Mouse (Mus musculus) heart, postnatal 0 days (tissue): ENCODE results near the gene Gjb5. TPM values are rescaled to one million over a fixed set of nuclear protein-coding genes. Genes with fewer than 3 reads are reported as not detected.

ENCODE experiments used
- ATAC-seq: fragments of 200-750 bp; cut with Nextera tagmentation; 2 replicates; pipeline ENCODE4 v1.8.0; 2017; ENCODE audit warnings: low read depth, moderate number of reproducible peaks, moderate library complexity; ENCODE audit not compliant: insufficient read depth
- DNase-seq: peaks from one replicate; pipeline ENCODE4 v3.0.0-alpha.2; 2016; ENCODE audit warnings: low spot score
- H3K27ac ChIP-seq: fragments of 300-500 bp; sonication (generic); 2 replicates; pipeline ENCODE4 v1.5.1; 2014; ENCODE audit warnings: low read depth, mild to moderate bottlenecking
- H3K27me3 ChIP-seq: fragments of 300-500 bp; sonication (generic); 2 replicates; pipeline ENCODE4 v1.6.1; 2014; ENCODE audit warnings: low read length, mixed read lengths; ENCODE audit not compliant: control insufficient read depth, insufficient read depth
- H3K36me3 ChIP-seq: fragments of 300-500 bp; sonication (generic); replicated peaks from 2 replicates; pipeline ENCODE4 v1.6.1; 2014; ENCODE audit warnings: low read length, mixed read lengths; ENCODE audit not compliant: control insufficient read depth, insufficient read depth
- H3K4me1 ChIP-seq: fragments of 300-500 bp; sonication (generic); 2 replicates; pipeline ENCODE4 v1.6.1; 2014; ENCODE audit warnings: antibody characterized with exemption; ENCODE audit not compliant: control insufficient read depth, insufficient read depth
- H3K4me2 ChIP-seq: fragments of 300-500 bp; sonication (generic); 2 replicates; pipeline ENCODE4 v1.6.1; 2014; ENCODE audit warnings: low read depth, mild to moderate bottlenecking, low read length, moderate library complexity
- H3K4me3 ChIP-seq: fragments of 300-500 bp; sonication (generic); 2 replicates; pipeline ENCODE4 v1.5.1; 2014; ENCODE audit warnings: low read depth, low read length
- H3K9ac ChIP-seq: fragments of 300-500 bp; sonication (generic); replicated peaks from 2 replicates; pipeline ENCODE4 v1.6.1; 2014; ENCODE audit warnings: low read depth, low read length, mixed read lengths
- H3K9me3 ChIP-seq: fragments of 300-500 bp; sonication (generic); replicated peaks from 2 replicates; pipeline ENCODE4 v1.6.1; 2016; ENCODE audit warnings: low read length; ENCODE audit not compliant: control insufficient read depth
- CTCF ChIP-seq: IDR thresholded peaks from 2 replicates; pipeline ENCODE4 v1.5.1; 2016; ENCODE audit warnings: antibody characterized with exemption, control low read depth, low read depth
- EP300 ChIP-seq: IDR thresholded peaks from 2 replicates; pipeline ENCODE4 v1.6.1; 2016; ENCODE audit warnings: antibody characterized with exemption, low read depth
- WGBS: fragments of 180-500 bp; shearing (Covaris S2); extraction: QIAGEN DNeasy Blood & Tissue Kit; methylation state at CpG from one replicate; pipeline ENCODE4 v1.1.7; 2014; 5-methylcytosine and 5-hydroxymethylcytosine counted together
- polyA plus RNA-seq: library from polyadenylated mRNA; unstranded; fragments of >200 nt; fragmentation: Nextera tagmentation; extraction: Ambion mirVana; gene quantifications from 2 replicates; pipeline ENCODE4 v1.2.1, GENCODE M21; 2015
- total RNA-seq: library from RNA; depleted of rRNA; stranded (reverse); fragments of >200 nt; gene quantifications from 2 replicates; pipeline ENCODE4 v1.2.3, GENCODE M21; 2014; ENCODE audit warnings: low replicate concordance

Gjb5 gene
- total and polyA plus RNA-seq, 2 experiments from 2014 or later = 0.51 to 2.7 TPM

DNA sequence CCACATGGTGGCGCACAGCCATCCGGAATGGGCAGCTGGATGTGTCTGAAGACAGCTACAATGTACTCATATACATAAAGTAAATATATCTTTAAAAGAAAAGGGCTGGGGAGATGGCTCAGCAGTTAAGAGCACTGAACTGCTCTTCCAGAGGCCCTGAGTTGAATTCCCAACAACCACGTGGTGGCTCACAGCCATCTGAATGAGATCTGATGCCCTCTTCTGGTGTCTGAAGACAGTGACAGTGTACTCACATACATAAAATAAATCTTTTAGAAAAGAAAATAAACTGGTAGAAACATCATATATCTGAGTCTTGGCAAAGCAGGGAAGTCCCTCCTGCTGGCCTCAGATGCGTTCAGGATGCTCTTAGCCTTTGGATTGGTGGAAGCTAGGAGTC is 40.8 kb downstream of the Gjb5 start:
- H3K27ac ChIP-seq = no peak overlapping the region
- WGBS = 55% methylated on average over 4 of the region's 4 CpGs
- H3K9ac ChIP-seq = no peak overlapping the region
- no peak overlapping the region for H3K4me2 ChIP-seq
- no peaks in the 10 kb centered on the region for H3K4me1 ChIP-seq
- no peaks in the 10 kb centered on the region for H3K9me3 ChIP-seq
- no peak overlapping the region for H3K4me3 ChIP-seq
- no peak for DNase-seq
- peaks cover 26% of the 10 kb centered on the region for H3K27me3 ChIP-seq
- ATAC-seq = no peak
- H3K36me3 ChIP-seq = no peaks in the 10 kb centered on the region
- TF ChIP-seq CTCF = peak; percentile 30; the same call in 1 of the 2 replicates
- TF ChIP-seq EP300 = no peak

GRCm38 (mm10) chr4:127315753-127316152 is 42.2 kb downstream of the Gjb5 start:
- Histone ChIP-seq H3K27ac (no peak overlapping the region), H3K9ac (no peak overlapping the region), H3K4me3 (no peak overlapping the region), H3K36me3 (no peaks in the 10 kb centered on the region), H3K4me2 (no peak overlapping the region), H3K4me1 (no peaks in the 10 kb centered on the region), H3K27me3 (peaks cover 32% of the 10 kb centered on the region), H3K9me3 (no peaks in the 10 kb centered on the region)
- DNase-seq (no peak), ATAC-seq (no peak)
- 71% methylated on average over 8 of the region's 8 CpGs for WGBS
- no peak for TF ChIP-seq EP300
- no peak for TF ChIP-seq CTCF

DNA sequence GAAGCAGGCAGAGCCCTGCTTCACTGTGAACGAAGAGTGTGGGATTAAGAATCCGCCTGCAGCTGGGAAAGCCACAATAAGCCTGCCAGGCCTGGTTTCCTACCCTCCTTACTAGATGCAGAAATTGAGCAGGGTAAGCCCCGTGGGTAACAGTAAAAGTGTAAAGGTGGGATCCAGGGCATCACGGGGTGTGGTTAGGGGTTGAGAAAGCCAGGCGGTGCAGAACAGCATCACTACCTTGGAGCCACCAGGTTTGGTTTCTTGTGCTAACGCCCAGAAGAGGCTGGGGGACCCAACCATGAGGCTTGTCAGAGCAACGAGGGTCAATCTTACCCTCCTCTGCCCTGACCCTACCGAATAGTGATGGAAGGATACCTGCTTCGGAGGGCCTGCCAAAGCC is 43.4 kb downstream of the Gjb5 start:
- no peak for DNase-seq
- ATAC-seq = no peak
- H3K27ac ChIP-seq = peak overlapping the region; percentile 40
- H3K4me3 ChIP-seq = no peak overlapping the region
- peak overlapping the region; percentile 63; the same call in 1 of the 2 replicates for H3K9ac ChIP-seq
- TF ChIP-seq CTCF (no peak), EP300 (no peak)
- H3K9me3 ChIP-seq = no peaks in the 10 kb centered on the region
- no peaks in the 10 kb centered on the region for H3K36me3 ChIP-seq
- peaks cover 32% of the 10 kb centered on the region for H3K27me3 ChIP-seq
- H3K4me1 ChIP-seq = no peaks in the 10 kb centered on the region
- H3K4me2 ChIP-seq = peak overlapping the region; percentile 92
- 54% methylated on average over 9 of the region's 9 CpGs for WGBS

GRCm38 (mm10) chr4:127313861-127314260 is 44.1 kb downstream of the Gjb5 start, which contains the start of gene Gja4:
Gene Gja4, minus strand, starts transcription at chr4:127314039.
- Histone ChIP-seq H3K4me1 (no peaks in the 10 kb centered on the region), H3K27me3 (peaks cover 32% of the 10 kb centered on the region), H3K9me3 (no peaks in the 10 kb centered on the region), H3K36me3 (no peaks in the 10 kb centered on the region), H3K9ac (peak within 1 kb of the TSS; percentile 63), H3K4me2 (peak within 1 kb of the TSS; percentile 92), H3K27ac (peak within 1 kb of the TSS; percentile 40), H3K4me3 (peak within 1 kb of the TSS; percentile 62)
- TF ChIP-seq EP300 (no peak), CTCF (peak; percentile 57)
- DNase-seq = peak; percentile 80
- peak; percentile 83 for ATAC-seq
- 0% methylated on average over 25 of the region's 25 CpGs for WGBS

DNA sequence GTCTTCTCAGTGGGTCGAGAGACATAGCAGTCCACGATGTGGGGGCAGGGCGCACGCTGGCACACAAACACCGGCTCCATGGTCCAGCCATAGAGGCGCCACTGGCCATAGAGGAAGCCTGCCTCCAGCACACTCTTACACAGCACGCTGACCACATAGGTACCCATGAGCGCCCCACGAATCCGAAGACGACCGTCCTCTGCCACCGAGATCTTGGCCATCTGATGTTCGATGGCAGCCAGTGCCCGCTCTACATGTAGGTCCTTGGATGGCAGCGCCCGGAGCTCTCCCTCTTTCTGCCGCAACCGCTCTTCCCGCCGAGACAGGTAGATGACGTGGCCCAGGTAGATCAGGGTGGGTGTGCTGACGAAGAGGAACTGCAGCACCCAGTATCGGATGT is 45.6 kb downstream of the Gjb5 start:
- no peaks in the 10 kb centered on the region for H3K4me1 ChIP-seq
- peaks cover 32% of the 10 kb centered on the region for H3K27me3 ChIP-seq
- H3K36me3 ChIP-seq = no peaks in the 10 kb centered on the region
- H3K9ac ChIP-seq = no peak overlapping the region
- no peak for TF ChIP-seq EP300
- no peaks in the 10 kb centered on the region for H3K9me3 ChIP-seq
- DNase-seq (no peak), ATAC-seq (no peak)
- H3K27ac ChIP-seq = no peak overlapping the region
- WGBS = 64% methylated on average over 24 of the region's 24 CpGs
- H3K4me2 ChIP-seq = peak overlapping the region; percentile 92
- H3K4me3 ChIP-seq = peak overlapping the region; percentile 62

- no peak for ATAC-seq
- Histone ChIP-seq H3K27ac (no peak overlapping the region), H3K27me3 (peaks cover 32% of the 10 kb centered on the region), H3K4me2 (peak overlapping the region; percentile 92; the same call in 1 of the 2 replicates), H3K9me3 (no peaks in the 10 kb centered on the region), H3K4me3 (peak overlapping the region; percentile 62), H3K4me1 (no peaks in the 10 kb centered on the region), H3K9ac (0 out of 2 replicates have a peak overlapping the region, but pooled peaks have one; percentile 19), H3K36me3 (no peaks in the 10 kb centered on the region)
- WGBS = 47% methylated on average over 9 of the region's 9 CpGs
- TF ChIP-seq CTCF (no peak), EP300 (no peak)
- no peak for DNase-seq
These were observed 46.4 kb downstream of the Gjb5 start for GRCm38 (mm10) chr4:127311561-127311960.
